Mouse (Mus musculus) left cerebral cortex, adult 11 months (tissue): ENCODE measurements around the gene Csf3.

Source experiments
- DNase-seq: peaks from one replicate; pipeline ENCODE4 v3.0.0; 2022; ENCODE audit warnings: low spot score

The Csf3 gene

GRCm38 (mm10) chr11:98747804-98748505, 46.9 kb downstream of the Csf3 start:
- no peak for DNase-seq

GRCm38 (mm10) chr11:98748506-98749416, 47.7 kb downstream of the Csf3 start:
- no peak for DNase-seq

- no peak for DNase-seq
Measured at GRCm38 (mm10) chr11:98749716-98750115, 48.7 kb downstream of the Csf3 start.

- no peak for DNase-seq
Measured at GRCm38 (mm10) chr11:98750351-98751201, 49.5 kb downstream of the Csf3 start.

- no peak for DNase-seq
Measured at GRCm38 (mm10) chr11:98751221-98751782, 50.2 kb downstream of the Csf3 start.

GRCm38 (mm10) chr11:98752562-98753140, 51.6 kb downstream of the Csf3 start:
- DNase-seq, result no peak
